Mouse (Mus musculus) ovary, postnatal 36 days (tissue): ENCODE measurements at regions not wholly inside any gene's neighbourhood (a gene's known extent, or its start where the extent isn't known, plus 50 kb on each side); places are given as distances from the start of the nearest gene placed in this dataset.

ENCODE experiments used
- DNase-seq: peaks from one replicate; pipeline ENCODE4 v3.0.0; 2022; ENCODE audit warnings: low spot score, mixed read lengths

GRCm38 (mm10) chr9:86230673-86231350 lies 233.9 kb downstream of the Ube2cbp start:
- no peak for DNase-seq

- DNase-seq: no peak
Measured at GRCm38 (mm10) chr9:86231692-86232091, 233.1 kb downstream of the Ube2cbp start.

GRCm38 (mm10) chr9:86232174-86232573 lies 232.6 kb downstream of the Ube2cbp start:
- no peak for DNase-seq

GRCm38 (mm10) chr9:86233775-86234174 lies 231.0 kb downstream of the Ube2cbp start:
- no peak for DNase-seq

GRCm38 (mm10) chr9:86238691-86239090 lies 226.1 kb downstream of the Ube2cbp start:
- DNase-seq: no peak

- DNase-seq: no peak
Measured at GRCm38 (mm10) chr9:86240287-86240686, 224.5 kb downstream of the Ube2cbp start.

GRCm38 (mm10) chr9:86240896-86241295 lies 223.9 kb downstream of the Ube2cbp start:
- DNase-seq: no peak

- no peak for DNase-seq
Measured at GRCm38 (mm10) chr9:86250197-86250596, 214.6 kb downstream of the Ube2cbp start.

GRCm38 (mm10) chr9:86251331-86251730 lies 213.4 kb downstream of the Ube2cbp start:
- DNase-seq: no peak
